Mouse (Mus musculus): Measurements from ENCODE around the gene Gm20715.

DNA sequence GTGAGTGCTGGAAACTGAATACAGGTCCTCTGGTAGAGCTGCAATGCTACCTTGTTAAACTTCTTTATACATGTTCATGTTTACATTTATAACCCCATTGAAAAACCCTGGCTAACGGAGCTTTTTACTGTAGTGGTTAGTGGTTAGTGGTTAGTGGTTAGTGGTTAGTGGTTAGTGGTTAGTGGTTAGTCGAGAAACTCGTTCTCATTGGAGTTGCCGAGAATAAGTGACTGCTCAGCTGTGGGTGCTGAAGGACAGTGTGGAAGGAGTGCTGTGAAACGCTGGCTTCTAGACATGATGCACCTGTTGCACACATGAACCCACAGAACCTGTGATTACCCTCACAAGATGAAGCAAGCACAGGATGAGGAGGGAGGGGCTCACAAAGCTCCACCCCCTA, 37.7 kb downstream of the Gm20715 start:
- TF ChIP-seq CTCF (IDR thresholded peaks at IDR 0.05; ENCODE audit: low read depth) (no peak), EP300 (IDR thresholded peaks at IDR 0.05; ENCODE audit: low read depth) (no peak)
